Mouse (Mus musculus) heart, embryonic 11.5 days (tissue): Measurements from ENCODE around the gene Dhrs13. TPM values are rescaled to one million over a fixed set of nuclear protein-coding genes. Genes with fewer than 3 reads are reported as not detected.
A peak's percentile ranks its signal among the peaks of the same experiment; 100 is the strongest.

ENCODE experiments used
- ATAC-seq: fragments of 200-750 bp; cut with Nextera tagmentation; replicated peaks from 2 replicates; pipeline ENCODE4 v1.8.0; 2017; ENCODE audit warnings: moderate library complexity; ENCODE audit not compliant: insufficient number of reproducible peaks, low FRiP score, low TSS enrichment
- H3K27ac ChIP-seq: fragments of 300-500 bp; sonication (generic); 2 replicates; pipeline ENCODE4 v1.5.1; 2014; ENCODE audit warnings: mild to moderate bottlenecking, low read depth, low read length
- H3K27me3 ChIP-seq: fragments of 300-500 bp; sonication (generic); 2 replicates; pipeline ENCODE4 v1.6.1; 2014; ENCODE audit warnings: mild to moderate bottlenecking, low read length, mixed read lengths; ENCODE audit not compliant: control insufficient read depth, insufficient read depth
- H3K36me3 ChIP-seq: fragments of 300-500 bp; sonication (generic); 2 replicates; pipeline ENCODE4 v1.6.1; 2014; ENCODE audit warnings: mild to moderate bottlenecking, low read length, moderate library complexity, mixed read lengths; ENCODE audit not compliant: control insufficient read depth, insufficient read depth
- H3K4me1 ChIP-seq: fragments of 300-500 bp; sonication (generic); 2 replicates; pipeline ENCODE4 v1.6.1; 2014; ENCODE audit warnings: low read length; ENCODE audit not compliant: control insufficient read depth, insufficient read depth
- H3K4me2 ChIP-seq: fragments of 300-500 bp; sonication (generic); 2 replicates; pipeline ENCODE4 v1.6.1; 2014; ENCODE audit warnings: mild to moderate bottlenecking, moderate library complexity
- H3K4me3 ChIP-seq: fragments of 300-500 bp; sonication (generic); 2 replicates; pipeline ENCODE4 v1.5.1; 2014; ENCODE audit warnings: low read depth, low read length
- H3K9ac ChIP-seq: fragments of 300-500 bp; sonication (generic); 2 replicates; pipeline ENCODE4 v1.6.1; 2014; ENCODE audit warnings: mild to moderate bottlenecking, low read depth, low read length, moderate library complexity
- H3K9me3 ChIP-seq: fragments of 300-500 bp; sonication (generic); replicated peaks from 2 replicates; pipeline ENCODE4 v1.6.1; 2016; ENCODE audit warnings: low read length; ENCODE audit not compliant: control insufficient read depth
- WGBS: fragments of 180-500 bp; shearing (Covaris S2); extraction: QIAGEN DNeasy Blood & Tissue Kit; methylation state at CpG from one replicate; pipeline ENCODE4 v1.1.7; 2014; ENCODE audit not compliant: insufficient replicate concordance; 5-methylcytosine and 5-hydroxymethylcytosine counted together
- polyA plus RNA-seq: library from polyadenylated mRNA; unstranded; fragments of >200 nt; fragmentation: Nextera tagmentation; extraction: Ambion mirVana; gene quantifications from 2 replicates; pipeline ENCODE4 v1.2.1, GENCODE M21; 2014

Dhrs13 gene
- polyA plus RNA-seq, 1 experiment from 2014 or later = 15.8 TPM

- ATAC-seq = peak; percentile 33
- 21% methylated on average over 6 of the region's 6 CpGs for WGBS
- Histone ChIP-seq H3K9ac (peak overlapping the region; percentile 69), H3K27ac (peak overlapping the region; percentile 89), H3K4me2 (peak overlapping the region; percentile 56), H3K36me3 (peaks cover 15% of the 10 kb centered on the region), H3K4me1 (peaks cover 3% of the 10 kb centered on the region; the same call in 1 of the 2 replicates), H3K27me3 (no peaks in the 10 kb centered on the region), H3K9me3 (no peaks in the 10 kb centered on the region), H3K4me3 (peak overlapping the region; percentile 38)
Observed at GRCm38 (mm10) chr11:78072425-78073130, 40.5 kb downstream of the Dhrs13 start.

GRCm38 (mm10) chr11:78073577-78074276, 41.6 kb downstream of the Dhrs13 start:
- ATAC-seq = peak; percentile 50

GRCm38 (mm10) chr11:78074277-78074652, 42.2 kb downstream of the Dhrs13 start:
- H3K4me2 ChIP-seq = peak overlapping the region; percentile 45
- no peaks in the 10 kb centered on the region for H3K27me3 ChIP-seq
- peak overlapping the region; percentile 38 for H3K4me3 ChIP-seq
- H3K9me3 ChIP-seq = no peaks in the 10 kb centered on the region
- H3K4me1 ChIP-seq = 0 out of 2 replicates have a peak, but pooled peaks cover 8% of the 10 kb centered on the region
- 79% methylated on average over 2 of the region's 2 CpGs for WGBS
- peak overlapping the region; percentile 89 for H3K27ac ChIP-seq
- ATAC-seq = 0 out of 2 replicates have a peak, but pooled peaks have one; percentile 6
- H3K9ac ChIP-seq = peak overlapping the region; percentile 46; the same call in 1 of the 2 replicates
- H3K36me3 ChIP-seq = peaks cover 15% of the 10 kb centered on the region

More at GRCm38 (mm10) chr11:78073577-78074276, 41.6 kb downstream of the Dhrs13 start:
- no peaks in the 10 kb centered on the region for H3K9me3 ChIP-seq
- peak overlapping the region; percentile 45 for H3K4me2 ChIP-seq
- peak overlapping the region; percentile 38 for H3K4me3 ChIP-seq
- H3K36me3 ChIP-seq = peaks cover 15% of the 10 kb centered on the region
- H3K27ac ChIP-seq = peak overlapping the region; percentile 89
- H3K27me3 ChIP-seq = no peaks in the 10 kb centered on the region
- WGBS = 84% methylated on average over 9 of the region's 9 CpGs
- H3K4me1 ChIP-seq = peaks cover 3% of the 10 kb centered on the region; the same call in 1 of the 2 replicates
- H3K9ac ChIP-seq = peak overlapping the region; percentile 12; the same call in 1 of the 2 replicates

GRCm38 (mm10) chr11:78074666-78075065, 42.6 kb downstream of the Dhrs13 start:
- 71% methylated on average over 4 of the region's 4 CpGs for WGBS
- Histone ChIP-seq H3K4me2 (peak overlapping the region; percentile 45), H3K27me3 (no peaks in the 10 kb centered on the region), H3K36me3 (peaks cover 15% of the 10 kb centered on the region), H3K9me3 (no peaks in the 10 kb centered on the region), H3K4me1 (0 out of 2 replicates have a peak, but pooled peaks cover 6% of the 10 kb centered on the region), H3K4me3 (peak overlapping the region; percentile 38), H3K27ac (peak overlapping the region; percentile 89), H3K9ac (peak overlapping the region; percentile 46; the same call in 1 of the 2 replicates)
- no peak for ATAC-seq

GRCm38 (mm10) chr11:78079961-78080921, 48.2 kb downstream of the Dhrs13 start, which contains the start of gene Eral1:
TSS of gene Eral1 (minus strand) at chr11:78080383.
- peak within 1 kb of the TSS; percentile 46; the same call in 1 of the 2 replicates for H3K27ac ChIP-seq
- 1% methylated on average over 42 of the region's 42 CpGs for WGBS
- H3K4me3 ChIP-seq = peak within 1 kb of the TSS; percentile 84
- peak within 1 kb of the TSS; percentile 79 for H3K9ac ChIP-seq
- peak within 1 kb of the TSS; percentile 82 for H3K4me2 ChIP-seq
- peak; percentile 81 for ATAC-seq
- peaks cover 13% of the 10 kb centered on the region for H3K4me1 ChIP-seq
- H3K27me3 ChIP-seq = no peaks in the 10 kb centered on the region
- peaks cover 8% of the 10 kb centered on the region for H3K36me3 ChIP-seq
- H3K9me3 ChIP-seq = no peaks in the 10 kb centered on the region

- no peak overlapping the region for H3K4me3 ChIP-seq
- H3K9ac ChIP-seq = no peak overlapping the region
- H3K36me3 ChIP-seq = no peaks in the 10 kb centered on the region
- H3K27me3 ChIP-seq = no peaks in the 10 kb centered on the region
- no peak overlapping the region for H3K4me2 ChIP-seq
- 0 out of 2 replicates have a peak overlapping the region, but pooled peaks have one; percentile 54 for H3K27ac ChIP-seq
- H3K9me3 ChIP-seq = no peaks in the 10 kb centered on the region
- H3K4me1 ChIP-seq = peaks cover 13% of the 10 kb centered on the region
- 0% methylated on average over 1 of the region's 1 CpGs for WGBS
- no peak for ATAC-seq
Observed at GRCm38 (mm10) chr11:78083595-78083994, 51.5 kb downstream of the Dhrs13 start.

GRCm38 (mm10) chr11:78086925-78087479, 54.9 kb downstream of the Dhrs13 start:
- H3K4me3 ChIP-seq = no peak overlapping the region
- no peak overlapping the region for H3K9ac ChIP-seq
- no peaks in the 10 kb centered on the region for H3K27me3 ChIP-seq
- H3K4me2 ChIP-seq = no peak overlapping the region
- H3K36me3 ChIP-seq = no peaks in the 10 kb centered on the region
- H3K27ac ChIP-seq = no peak overlapping the region
- WGBS = 68% methylated on average over 4 of the region's 4 CpGs
- H3K9me3 ChIP-seq = no peaks in the 10 kb centered on the region
- ATAC-seq = no peak
- peaks cover 5% of the 10 kb centered on the region for H3K4me1 ChIP-seq
